Mouse (Mus musculus): ENCODE results near the gene Igfbp7.

The Igfbp7 gene

DNA sequence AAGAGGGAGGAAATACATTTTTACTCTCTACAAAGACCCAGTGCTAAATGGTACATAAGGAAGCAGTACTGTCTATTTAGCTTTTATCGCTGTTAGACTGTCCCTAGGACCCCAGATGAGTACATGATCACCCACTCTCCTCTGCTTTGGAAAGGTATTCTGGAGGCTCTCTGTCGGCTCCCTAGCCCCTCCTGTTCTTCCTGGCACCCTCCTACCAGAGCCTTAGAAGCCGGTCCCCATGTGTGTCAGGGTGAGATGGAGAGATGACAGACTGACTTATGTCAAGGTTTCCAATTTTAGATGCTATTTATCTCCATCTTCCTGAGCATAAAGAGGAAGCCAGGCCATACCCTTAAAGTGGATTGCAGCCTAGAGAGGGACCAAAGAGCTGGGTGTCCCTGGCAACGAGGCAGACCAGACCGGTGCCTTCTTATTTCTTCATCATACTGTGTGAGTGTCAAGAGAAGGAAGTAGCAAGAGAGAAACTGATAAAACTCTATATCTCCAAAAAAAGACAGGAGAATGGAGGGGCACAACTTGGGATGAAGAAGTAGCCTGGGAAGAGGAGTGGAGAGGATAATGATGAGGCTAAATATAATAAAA lies 2.3 kb downstream of the Igfbp7 start:
- DNase-seq (ENCODE audit: low read depth, low spot score): no peak

DNA sequence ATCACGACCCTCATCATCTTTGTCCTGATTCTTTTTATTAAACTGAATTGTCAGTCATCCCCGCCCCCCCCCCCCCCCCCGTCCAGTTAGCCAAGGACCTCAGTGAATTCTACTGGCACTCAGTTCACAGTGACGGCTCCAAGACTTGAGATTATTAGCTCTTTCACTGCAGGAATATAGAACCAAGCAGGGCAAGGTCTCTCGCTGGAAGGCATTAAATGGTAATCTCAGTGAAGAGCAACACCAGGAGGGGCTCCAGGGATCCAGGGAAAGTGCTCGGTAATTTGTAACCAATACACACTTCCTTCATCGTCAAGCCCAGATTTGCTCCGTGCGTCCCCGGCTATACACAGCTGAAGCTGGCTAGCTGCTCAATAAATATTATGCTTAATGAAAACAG lies 2.9 kb downstream of the Igfbp7 start:
- DNase-seq (ENCODE audit: low read depth, low spot score): no peak

DNA sequence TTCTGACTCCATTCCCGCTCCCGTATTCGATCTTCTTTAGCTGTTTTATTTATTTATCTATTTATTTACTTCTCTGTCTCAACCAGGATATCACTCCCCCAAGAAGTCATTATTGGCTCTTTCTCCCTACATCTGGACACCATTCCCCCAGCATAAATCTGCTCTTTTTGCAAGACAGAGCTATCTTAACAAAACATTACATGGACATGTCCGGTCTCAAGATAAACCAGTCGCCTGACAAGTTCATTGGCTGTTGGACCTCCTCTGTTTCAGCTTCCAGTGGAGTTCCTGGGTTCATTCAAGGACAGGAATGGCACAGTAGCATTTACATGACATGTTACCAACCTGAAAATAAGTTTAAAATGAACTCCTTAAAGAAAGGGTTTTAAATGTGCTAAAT lies 4.9 kb downstream of the Igfbp7 start:
- no peak for DNase-seq (ENCODE audit: low read depth, low spot score)

DNA sequence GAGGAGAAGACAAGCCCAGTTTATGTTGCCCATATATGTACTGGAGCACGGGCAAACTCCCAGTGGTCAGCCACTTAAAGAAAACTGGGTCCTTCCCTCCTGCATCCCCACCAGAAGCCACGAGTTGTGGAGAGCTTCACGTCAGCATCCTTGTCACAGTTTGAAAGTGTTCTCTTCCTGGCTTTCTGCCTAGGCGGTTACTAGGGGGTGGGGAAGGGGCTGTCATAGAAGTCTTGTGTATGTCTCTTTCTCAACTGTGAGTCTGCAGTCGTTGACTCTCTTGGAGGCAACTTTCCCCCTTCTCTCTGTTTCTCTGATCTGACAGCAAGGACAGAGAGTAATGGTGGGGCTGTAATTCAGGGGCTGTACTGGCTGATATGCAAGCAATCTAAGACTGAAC lies 5.7 kb downstream of the Igfbp7 start:
- DNase-seq (ENCODE audit: low read depth, low spot score): no peak

DNA sequence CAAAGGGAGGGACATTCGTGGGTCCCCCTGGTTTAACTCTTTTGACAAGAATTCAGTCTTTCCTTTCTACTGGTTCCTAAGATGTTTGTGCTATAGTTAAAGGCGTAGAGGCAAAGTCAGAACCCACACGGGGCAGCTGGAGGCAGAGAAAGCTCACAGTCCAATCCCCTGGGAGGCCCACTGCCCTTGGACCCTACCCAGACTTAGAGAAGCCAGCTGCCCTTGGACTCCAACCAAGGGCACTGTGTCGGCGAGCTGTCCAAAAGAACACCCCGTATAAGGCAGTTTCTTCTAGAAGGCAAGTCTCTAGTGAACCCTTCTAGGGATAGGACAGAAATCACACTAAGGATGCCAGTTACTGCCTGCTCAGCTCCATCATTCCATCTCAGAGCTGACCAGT lies 7.0 kb downstream of the Igfbp7 start:
- DNase-seq (ENCODE audit: low read depth, low spot score): no peak

DNA sequence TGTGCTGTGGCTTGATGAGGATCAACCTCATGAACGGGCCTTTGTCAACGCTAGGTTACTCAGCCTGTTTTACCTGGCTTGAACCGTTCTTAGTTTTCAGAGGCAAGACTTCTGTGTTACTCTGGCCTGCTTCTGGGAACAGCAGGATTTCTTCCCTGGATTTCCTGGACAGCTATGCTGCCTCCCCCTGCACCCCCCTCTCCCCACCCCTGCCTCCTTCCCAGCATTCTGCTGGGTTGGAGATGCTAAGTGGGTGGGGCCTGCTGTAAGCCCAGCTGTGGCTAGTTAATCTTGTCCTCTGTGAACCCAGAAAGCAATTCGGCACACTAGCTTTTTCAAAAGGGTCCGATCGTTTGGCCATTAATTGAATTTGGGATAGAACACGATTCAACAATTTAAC lies 7.7 kb downstream of the Igfbp7 start:
- DNase-seq (ENCODE audit: low read depth, low spot score): no peak

DNA sequence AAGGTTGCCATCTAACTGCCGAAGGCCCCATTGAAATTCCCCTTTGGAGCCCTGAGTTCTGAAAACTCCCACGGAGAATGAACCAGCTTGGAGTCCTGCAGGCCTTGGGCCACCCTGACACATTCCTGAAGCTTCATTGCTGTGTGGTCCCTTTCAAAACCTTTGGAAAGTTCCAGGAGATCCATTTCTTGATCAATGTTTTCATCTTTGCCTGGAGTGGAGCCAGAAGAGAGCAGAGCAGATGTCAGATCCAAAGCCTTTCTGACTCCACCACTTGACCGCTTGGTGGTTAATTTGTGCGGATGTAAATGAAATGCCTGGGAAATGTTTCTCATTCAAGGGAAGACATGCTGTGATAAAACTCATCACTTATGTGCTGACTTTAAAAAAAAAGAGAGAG lies 8.8 kb downstream of the Igfbp7 start:
- no peak for DNase-seq (ENCODE audit: low read depth, low spot score)

DNA sequence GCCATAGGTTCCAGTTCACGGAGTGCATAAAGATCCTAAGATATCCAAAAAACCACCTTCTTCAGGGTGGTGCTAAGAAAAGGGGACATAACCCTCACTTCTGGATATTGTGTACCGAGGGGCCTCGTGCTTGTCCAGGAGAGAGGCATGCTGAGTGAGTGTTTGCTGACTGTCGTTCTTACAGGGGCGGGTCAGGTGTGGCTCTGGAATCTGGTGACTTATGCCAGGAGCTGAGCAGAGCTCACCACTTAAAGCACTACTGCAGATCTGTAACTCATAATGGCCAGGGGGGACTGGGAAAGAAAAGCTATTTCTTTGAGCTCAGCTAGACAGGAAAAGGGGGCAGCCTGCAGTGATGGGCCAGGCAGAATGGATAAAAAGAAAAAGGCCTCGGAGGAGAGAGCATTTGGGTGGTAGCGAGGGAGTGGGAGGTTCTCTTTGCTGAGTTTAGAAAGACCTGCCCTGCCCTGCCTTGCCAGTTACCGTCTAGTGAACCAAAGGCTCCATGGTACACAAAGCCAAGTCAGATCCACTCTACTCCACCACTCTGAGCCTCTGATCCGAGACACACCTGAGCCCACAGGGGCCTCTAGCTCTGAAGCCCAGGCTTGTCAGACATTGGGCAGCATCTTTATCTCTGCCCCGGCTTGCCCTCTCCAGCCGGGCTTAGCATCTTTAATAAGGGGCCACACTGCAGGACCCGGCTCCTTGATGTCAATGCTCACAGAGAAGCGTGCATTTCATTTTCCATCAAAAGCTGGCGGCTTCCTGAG lies 9.4 kb downstream of the Igfbp7 start:
- no peak for DNase-seq (ENCODE audit: low read depth, low spot score)

DNA sequence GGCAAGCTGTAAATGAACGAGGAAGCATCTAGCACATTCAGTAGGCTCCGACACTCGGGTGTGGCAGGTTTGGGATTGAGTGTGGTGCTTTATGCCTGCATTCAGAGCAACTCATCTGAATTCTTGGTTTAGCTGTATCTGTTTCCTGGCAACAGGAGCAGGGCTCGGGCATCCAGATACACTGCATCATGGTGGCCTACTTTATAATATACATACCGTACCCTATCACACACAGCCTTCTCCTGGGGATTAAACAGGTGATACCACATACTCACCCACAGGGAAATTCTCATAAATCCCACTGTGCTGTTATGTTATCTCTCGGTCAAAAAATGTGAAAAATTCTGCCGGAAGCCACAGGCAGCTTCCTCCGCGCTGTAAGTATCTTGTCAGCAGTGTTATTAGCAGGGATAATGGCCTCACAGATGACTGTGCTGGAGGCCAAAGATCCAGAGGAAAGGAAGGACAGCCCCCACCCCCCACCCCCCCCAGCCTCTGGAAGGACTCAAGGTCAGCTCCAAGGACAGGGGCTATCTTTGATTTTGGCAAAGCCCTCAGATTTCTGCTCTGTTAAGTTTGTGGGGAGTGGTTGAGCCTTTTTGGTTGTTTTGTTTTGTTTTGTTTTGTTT lies 13.7 kb downstream of the Igfbp7 start:
- no peak for DNase-seq (ENCODE audit: low read depth, low spot score)

DNA sequence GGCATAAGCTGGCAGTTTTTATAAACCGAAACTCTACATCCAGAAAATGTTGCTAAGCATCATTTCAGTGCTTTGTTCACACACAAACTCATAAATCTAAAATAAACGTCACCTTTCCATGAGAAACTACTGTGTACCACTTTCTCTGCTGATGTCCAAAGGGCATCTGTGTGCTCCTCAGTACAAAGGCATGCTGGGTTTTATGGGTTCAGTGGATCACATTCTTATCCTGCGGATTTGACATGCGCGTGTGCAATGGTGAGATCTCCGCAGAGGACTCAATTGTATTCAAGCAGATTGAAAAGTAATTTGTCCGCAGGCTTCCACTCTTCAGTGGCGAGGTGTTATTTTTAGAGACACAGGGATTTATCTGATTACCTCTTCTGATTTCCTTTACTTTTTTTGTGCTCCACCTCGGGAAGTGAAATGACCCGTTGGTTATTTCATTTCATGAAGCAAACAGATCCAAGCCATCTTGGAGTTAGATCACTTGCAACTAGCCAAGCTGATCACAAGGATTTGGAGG lies 14.7 kb downstream of the Igfbp7 start:
- no peak for DNase-seq (ENCODE audit: low read depth, low spot score)

DNA sequence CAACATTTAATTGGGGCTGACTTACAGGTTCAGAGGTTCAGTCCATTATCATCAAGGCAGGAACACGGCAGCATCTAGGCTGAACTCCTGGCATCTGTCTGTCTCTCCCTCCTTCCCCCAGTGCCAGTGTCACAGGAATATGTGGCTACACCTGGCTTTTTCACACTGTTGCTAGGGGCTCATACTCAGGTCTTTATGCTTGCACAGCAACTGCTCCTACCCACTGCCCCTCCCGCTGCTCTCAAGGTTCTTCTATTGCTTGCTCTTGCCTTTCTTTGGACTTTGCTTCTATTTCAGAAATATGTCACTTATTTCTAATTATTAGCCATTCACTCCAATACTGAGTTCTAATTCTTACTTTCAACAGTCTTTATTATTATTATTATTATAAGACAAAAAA lies 17.6 kb downstream of the Igfbp7 start:
- DNase-seq (ENCODE audit: low read depth, low spot score): no peak

DNA sequence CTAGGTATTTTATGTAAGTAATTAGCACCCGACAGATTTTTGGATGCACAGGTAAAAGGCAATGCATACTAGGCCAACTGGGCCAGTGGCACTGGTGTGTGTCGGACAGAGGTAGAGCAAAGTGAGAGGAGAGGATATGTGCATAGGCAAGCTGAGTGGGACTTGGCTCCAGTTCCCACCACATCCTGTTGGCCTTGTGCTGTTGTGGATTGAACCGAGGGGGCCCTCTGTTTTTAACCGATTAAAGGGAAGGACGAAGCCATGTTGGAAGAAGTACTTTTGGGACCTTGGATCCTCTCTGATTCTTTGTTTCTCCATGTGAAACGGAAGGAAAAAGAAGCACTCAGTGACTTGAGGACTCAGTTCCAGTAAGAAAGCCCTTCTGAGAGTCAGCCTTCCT lies 19.5 kb downstream of the Igfbp7 start:
- no peak for DNase-seq (ENCODE audit: low read depth, low spot score)

DNA sequence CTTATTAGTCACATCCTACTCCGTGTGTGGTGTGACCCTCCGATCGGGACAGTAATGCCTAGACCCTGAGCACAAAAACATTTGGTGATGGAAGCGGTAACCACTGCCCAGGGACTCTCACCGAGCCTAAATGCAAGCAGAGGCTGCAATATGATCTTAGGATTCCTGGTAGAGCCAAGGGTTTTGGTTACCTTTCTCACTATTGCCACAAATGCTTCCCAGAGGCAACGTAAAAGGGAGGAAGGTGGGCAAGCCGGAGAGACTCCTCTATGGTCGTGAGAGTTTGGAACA lies 20.5 kb downstream of the Igfbp7 start:
- DNase-seq (ENCODE audit: low read depth, low spot score): no peak

DNA sequence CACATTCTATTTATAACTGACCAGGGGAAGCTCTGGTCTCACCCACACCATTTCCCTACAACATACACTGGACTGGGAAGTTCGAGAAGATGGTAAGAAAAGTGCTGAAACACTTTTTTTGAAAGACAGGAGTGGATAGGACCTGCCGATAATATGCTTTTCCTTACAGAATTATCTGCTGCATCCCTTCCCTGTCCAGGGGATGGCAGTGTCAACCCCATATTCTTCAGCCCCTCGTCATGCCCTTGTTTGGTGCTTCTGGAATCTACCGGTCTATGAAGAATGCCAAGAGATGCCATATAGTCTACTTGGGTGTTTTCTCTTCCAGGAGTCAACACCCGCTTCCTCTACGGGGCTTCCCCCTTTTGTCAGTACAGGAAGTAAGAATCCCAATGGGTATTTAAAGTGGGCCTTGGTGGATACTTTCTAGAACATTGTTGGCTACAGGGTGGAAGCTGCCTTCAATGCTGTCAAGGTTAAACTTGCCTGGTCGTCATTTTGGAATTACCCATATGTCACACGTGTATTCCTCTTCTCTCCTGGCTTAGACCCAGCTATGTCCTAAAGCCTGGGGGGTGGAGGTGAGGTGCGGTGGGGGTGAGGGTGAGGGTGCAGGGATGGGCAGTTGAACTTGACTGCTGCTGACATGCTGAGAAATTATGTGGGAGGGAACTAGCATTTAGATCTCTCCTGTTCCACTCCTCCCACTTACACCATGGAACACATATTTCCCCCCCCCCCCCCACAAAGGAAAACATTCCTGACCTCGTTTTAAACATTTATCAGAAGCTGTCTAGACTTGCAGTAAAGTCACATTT lies 21.0 kb downstream of the Igfbp7 start:
- DNase-seq (ENCODE audit: low read depth, low spot score): no peak

DNA sequence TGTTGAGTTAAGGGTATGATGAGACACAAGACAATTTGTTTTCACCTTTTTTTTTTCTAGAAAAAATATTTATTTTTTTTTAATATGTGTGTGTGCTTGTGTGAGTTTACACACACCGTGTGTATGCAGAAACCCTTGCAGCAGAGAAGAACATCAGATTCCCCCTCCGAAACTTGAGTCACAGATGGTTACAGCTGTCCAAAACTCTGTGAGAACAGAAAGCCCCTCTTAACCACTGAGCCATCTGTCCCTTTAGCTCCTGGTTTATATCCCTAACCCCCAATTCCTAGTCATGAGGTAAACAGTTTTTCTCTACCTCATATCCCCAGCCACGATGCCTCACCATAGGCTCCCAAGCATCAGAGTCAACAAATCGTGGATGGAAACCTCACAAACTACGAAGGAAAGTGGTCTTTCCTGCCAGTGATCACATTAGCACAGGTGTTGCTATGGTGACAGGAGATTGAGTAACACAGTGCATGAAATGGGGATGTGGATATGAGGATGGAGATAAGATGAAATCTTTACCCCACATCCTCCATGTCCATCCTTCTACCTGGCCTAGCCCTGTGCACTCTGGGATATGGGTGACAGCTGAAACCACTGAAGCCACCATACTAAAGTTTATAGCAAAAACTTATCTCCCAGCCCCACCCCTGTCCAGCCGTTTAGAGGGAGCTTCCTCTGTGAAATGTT lies 21.8 kb downstream of the Igfbp7 start:
- peak; percentile 28 for DNase-seq (ENCODE audit: low read depth, low spot score)

DNA sequence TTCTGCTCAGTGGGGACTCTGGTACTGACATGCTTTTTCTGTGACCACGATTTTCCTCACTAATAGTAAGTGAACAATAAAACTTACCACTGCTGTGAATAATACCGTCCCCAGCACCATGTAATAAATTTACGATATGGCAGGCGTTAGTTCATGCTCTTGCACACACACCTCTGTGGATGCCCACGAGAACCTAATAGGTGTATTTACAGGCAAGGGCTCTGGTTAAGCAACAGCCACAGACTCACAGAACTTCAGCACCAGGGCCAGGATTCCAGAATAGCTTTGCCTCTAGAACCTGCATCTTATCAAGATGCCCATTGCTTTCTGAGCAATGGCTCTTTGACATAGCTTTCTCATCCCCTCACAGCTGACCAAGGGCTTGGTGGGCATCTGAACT lies 22.6 kb downstream of the Igfbp7 start:
- no peak for DNase-seq (ENCODE audit: low read depth, low spot score)

DNA sequence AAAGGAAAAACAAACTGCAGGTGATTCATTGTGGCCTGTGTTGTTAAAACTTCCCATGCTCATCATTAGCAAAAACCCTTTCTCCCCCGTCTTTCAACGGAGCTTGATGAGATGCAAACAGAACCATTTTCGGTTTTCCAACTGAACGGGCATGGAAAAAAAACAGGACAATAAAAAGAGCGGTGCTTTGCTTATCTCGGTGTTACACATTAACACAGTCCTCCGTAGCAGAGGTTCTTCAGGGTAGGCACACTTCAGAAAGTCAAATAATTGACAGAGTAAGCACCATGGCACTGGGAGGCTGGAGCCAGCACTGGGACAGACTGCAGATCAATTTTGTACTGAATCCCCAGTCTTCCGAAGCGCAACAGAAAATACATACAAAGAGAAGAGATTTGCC lies 23.1 kb downstream of the Igfbp7 start:
- no peak for DNase-seq (ENCODE audit: low read depth, low spot score)

DNA sequence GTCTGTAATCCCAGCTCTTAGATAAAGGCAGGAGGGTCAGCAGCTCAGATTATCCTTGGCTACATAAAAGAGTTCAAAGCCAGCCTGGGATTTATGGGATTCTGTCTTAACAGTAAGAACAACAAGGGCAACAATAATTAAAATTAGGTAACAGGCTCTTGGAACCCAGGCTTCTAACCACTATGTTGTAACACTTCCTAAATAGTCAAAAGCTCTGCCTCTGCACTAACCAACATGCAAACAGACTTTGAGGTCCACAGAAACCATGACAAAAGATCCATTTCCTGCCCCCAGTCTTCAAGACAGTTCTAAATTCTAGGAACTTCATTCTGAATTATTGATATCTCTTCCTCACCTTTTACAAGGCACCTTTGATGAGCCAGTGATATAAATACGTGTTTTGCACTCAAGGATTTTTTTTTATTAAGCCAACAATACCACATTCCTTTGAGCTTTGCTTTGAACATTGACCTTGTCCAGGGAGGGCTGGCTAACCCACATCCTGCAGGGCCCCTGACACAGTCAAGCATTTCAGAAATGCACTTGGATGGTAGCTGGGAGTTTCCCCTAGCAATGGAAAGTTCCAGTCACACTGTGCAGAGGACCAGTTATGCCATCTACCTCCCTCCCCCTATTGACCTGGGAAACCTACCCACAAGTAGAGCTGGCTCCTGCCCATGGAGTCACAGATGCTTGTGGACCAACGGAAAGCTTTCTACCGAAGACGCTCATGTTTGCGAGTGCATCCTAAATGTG lies 23.9 kb downstream of the Igfbp7 start:
- DNase-seq (ENCODE audit: low read depth, low spot score): peak; percentile 58

DNA sequence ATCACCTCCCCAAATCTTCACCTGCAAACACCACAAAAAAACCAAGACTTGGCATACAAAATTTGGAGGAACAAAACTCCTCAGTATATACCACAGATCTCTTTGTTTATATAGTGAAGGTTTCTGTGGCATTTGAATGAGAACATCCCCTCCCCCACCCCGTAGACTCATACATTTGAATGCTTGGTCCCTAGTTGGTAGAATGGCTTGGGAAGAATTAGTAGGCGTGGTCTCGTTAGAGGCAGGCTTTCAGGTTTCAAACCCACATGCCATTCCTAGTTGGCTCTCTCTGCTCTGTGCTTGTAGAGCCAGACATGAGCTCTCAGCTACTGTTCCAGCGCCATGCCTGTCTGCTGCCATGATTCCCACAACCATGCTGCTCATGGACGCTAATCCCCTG lies 26.2 kb downstream of the Igfbp7 start:
- no peak for DNase-seq (ENCODE audit: low read depth, low spot score)

DNA sequence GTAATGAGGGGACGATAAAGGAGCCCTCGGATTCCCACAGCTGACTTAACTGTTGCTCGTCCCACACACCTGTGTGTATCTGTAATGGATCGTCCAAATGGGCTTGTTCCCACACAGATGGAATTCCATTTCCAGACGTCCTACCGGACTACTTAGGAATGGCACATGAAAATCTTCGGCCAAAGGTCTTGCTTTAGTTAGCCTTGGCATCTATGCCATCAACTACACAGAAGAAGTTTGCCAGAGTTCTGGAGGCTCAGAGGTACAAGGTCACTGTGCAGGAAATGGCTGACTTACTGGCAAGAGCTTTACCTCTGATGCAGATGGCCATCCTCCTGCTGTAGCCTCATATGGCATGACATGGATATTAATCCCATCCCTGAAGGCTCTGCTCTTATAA lies 26.6 kb downstream of the Igfbp7 start:
- no peak for DNase-seq (ENCODE audit: low read depth, low spot score)

DNA sequence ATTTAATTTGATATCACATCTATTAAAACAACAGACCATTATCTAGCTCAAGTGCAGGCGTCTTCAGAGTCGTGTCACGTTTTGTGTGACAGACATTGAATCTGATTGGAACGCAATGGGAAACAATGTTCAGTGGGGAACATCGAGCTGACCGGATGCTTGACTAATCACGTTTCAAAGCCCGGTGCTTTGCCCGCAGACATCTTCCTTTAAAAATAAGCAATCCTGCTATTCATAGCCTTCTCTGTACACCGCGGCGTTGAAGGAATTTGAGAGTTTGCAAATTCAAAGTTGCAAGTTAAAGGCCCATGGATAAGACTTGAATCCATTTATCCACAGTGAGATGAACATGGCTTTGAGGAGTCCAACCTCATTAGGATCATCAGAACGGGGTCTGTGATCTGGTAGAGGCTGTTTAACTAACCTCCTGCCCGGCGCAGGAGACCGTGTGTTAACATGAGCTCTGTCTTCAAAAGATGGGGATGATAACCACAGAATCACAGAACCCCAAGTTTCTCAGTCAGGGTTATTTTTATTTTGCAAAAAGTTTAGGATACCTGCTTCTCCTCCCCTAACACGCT lies 27.4 kb downstream of the Igfbp7 start:
- no peak for DNase-seq (ENCODE audit: low read depth, low spot score)

Measured in CD4-positive helper T cell, adult 2 months (primary cell).